Mouse (Mus musculus) T-helper 2 cell (primary cell): ENCODE results near the gene Col28a1.

Source experiments
- in situ Hi-C: fragments of 300-600 bp; cut with MboI, MseI; formaldehyde crosslinking; loops from one replicate; pipeline ENCODE4 v1.15.1; 2025; ENCODE audit warnings: high pct_unique_total_duplicates

Gene Col28a1

GRCm38 (mm10) chr6:8192517-8192916, at the start of gene Col28a1:
Gene Col28a1, minus strand, starts transcription at chr6:8192617.
- in situ Hi-C loops, result no loop called here

GRCm38 (mm10) chr6:8228596-8228995, 36.2 kb upstream of the Col28a1 start:
- in situ Hi-C loops, result no loop called here

GRCm38 (mm10) chr6:8227035-8227434, 34.6 kb upstream of the Col28a1 start:
- in situ Hi-C loops, result no loop called here

GRCm38 (mm10) chr6:8210661-8211060, 18.2 kb upstream of the Col28a1 start:
- in situ Hi-C loops, result loop anchor here (25.0 kb wide), 1 partner anchor 373 kb away; the partner anchor contains the start of gene C1galt1

- in situ Hi-C loops, result loop anchor here (10.0 to 25.0 kb wide), 2 partner anchors 275 to 373 kb away; partner anchors contain the start of gene C1galt1
These were observed 17.4 kb upstream of the Col28a1 start for GRCm38 (mm10) chr6:8209866-8210186.

- in situ Hi-C loops, result loop anchor here (10.0 to 25.0 kb wide), 2 partner anchors 276 to 372 kb away; partner anchors contain the start of gene C1galt1
These were observed 16.8 kb upstream of the Col28a1 start, which contains the start of gene Mios for GRCm38 (mm10) chr6:8209047-8209865. Gene Mios, plus strand, starts transcription at chr6:8209222.

- in situ Hi-C loops, result no loop called here
These were observed 2.5 kb downstream of the Col28a1 start for GRCm38 (mm10) chr6:8189917-8190316.

GRCm38 (mm10) chr6:8188599-8189233, 3.7 kb downstream of the Col28a1 start:
- in situ Hi-C loops, result no loop called here

- in situ Hi-C loops, result no loop called here
These were observed 13.9 kb downstream of the Col28a1 start for GRCm38 (mm10) chr6:8178397-8178941.

GRCm38 (mm10) chr6:8176116-8176515, 16.3 kb downstream of the Col28a1 start:
- in situ Hi-C loops, result no loop called here

- in situ Hi-C loops, result no loop called here
These were observed 17.1 kb downstream of the Col28a1 start for GRCm38 (mm10) chr6:8175346-8175745.

- in situ Hi-C loops, result no loop called here
These were observed 18.4 kb downstream of the Col28a1 start for GRCm38 (mm10) chr6:8174062-8174461.

GRCm38 (mm10) chr6:8172101-8172500, 20.3 kb downstream of the Col28a1 start:
- in situ Hi-C loops, result no loop called here

GRCm38 (mm10) chr6:8164741-8165140, 27.7 kb downstream of the Col28a1 start:
- in situ Hi-C loops, result loop anchor here (10.0 kb wide), 1 partner anchor 1490 kb away; no protein-coding TSS in a partner anchor

GRCm38 (mm10) chr6:8160001-8160400, 32.4 kb downstream of the Col28a1 start:
- in situ Hi-C loops, result loop anchor here (10.0 kb wide), 1 partner anchor 1485 kb away; no protein-coding TSS in a partner anchor

- in situ Hi-C loops, result no loop called here
These were observed 35.3 kb downstream of the Col28a1 start for GRCm38 (mm10) chr6:8157121-8157520.

- in situ Hi-C loops, result no loop called here
These were observed 39.7 kb downstream of the Col28a1 start for GRCm38 (mm10) chr6:8152551-8153361.

GRCm38 (mm10) chr6:8148916-8149315, 43.5 kb downstream of the Col28a1 start:
- in situ Hi-C loops, result no loop called here

GRCm38 (mm10) chr6:8141881-8142280, 50.5 kb downstream of the Col28a1 start:
- in situ Hi-C loops, result no loop called here

- in situ Hi-C loops, result no loop called here
These were observed 62.3 kb downstream of the Col28a1 start for GRCm38 (mm10) chr6:8130149-8130548.

- in situ Hi-C loops, result no loop called here
These were observed 64.3 kb downstream of the Col28a1 start for GRCm38 (mm10) chr6:8128164-8128563.
